In genomic region chr16:93150451-93150850, GRCm38 (mm10) we compare ENCODE assay signal across 14 mouse cellular contexts.
A peak's percentile ranks its signal among the peaks of the same experiment; 100 is the strongest.
DNase-seq lines count a peak whose midpoint lies in the region; ATAC-seq and TF ChIP-seq lines count a peak whose summit lies in the region.
"Had no signal": no experiment of that assay in that cellular context is flagged by ENCODE, and none has a peak within 500 bp of the region (broad histone marks: within the 10 kb centered on the region; RNA-seq: fewer than 3 reads in every experiment).

No protein-coding gene starts in this region.

- in situ Hi-C loops in Patski (cut with MboI; ENCODE audit: low pct_unique_long_range_greater_than_20kb) = loop anchor here (5.0 kb wide), 1 partner anchor 302 kb away; no protein-coding TSS in a partner anchor

- TF ChIP-seq EP300 in lung, postnatal 0 days (IDR thresholded peaks at IDR 0.05) = no peak

- no peak for ATAC-seq in lung, embryonic 15.5 days (ENCODE audit: borderline replicate concordance, extremely low read depth, low FRiP score, low TSS enrichment)
- no peak for ATAC-seq in lung, postnatal 0 days
- peak; percentile 69 for ATAC-seq in Patski
- no peak for ATAC-seq in intestine, embryonic 16.5 days
- ATAC-seq: forebrain, postnatal 0 days; inflammation-experienced regulatory T-cells, adult 6 months; midbrain, embryonic 13.5 days had no signal

- no peaks in the 10 kb centered on the region for H3K36me3 ChIP-seq in lung, embryonic 15.5 days
- H3K36me3 ChIP-seq in lung, postnatal 0 days (ENCODE audit: insufficient read depth, low read length) = no peaks in the 10 kb centered on the region
- H3K36me3 ChIP-seq in intestine, embryonic 16.5 days (ENCODE audit: control insufficient read depth, insufficient read depth, low read length) = no peaks in the 10 kb centered on the region
- H3K36me3 ChIP-seq: heart, embryonic 10.5 days; midbrain, embryonic 13.5 days had no signal

- no peak overlapping the region for H3K4me3 ChIP-seq in lung, embryonic 15.5 days
- no peak overlapping the region for H3K4me3 ChIP-seq in lung, postnatal 0 days (ENCODE audit: low read depth, low read length)
- H3K4me3 ChIP-seq in intestine, embryonic 16.5 days (ENCODE audit: low read length) = no peak overlapping the region
- H3K4me3 ChIP-seq: heart, embryonic 10.5 days; midbrain, embryonic 13.5 days had no signal

- POLR2A ChIA-PET in Patski (lab: Charles Lee) = interaction anchor here (0.6 to 1.4 kb wide), 2 partner anchors 38 to 564 kb away, joined by 3 read pairs; no protein-coding TSS in a partner anchor

- DNase-seq in lung, postnatal 0 days (ENCODE audit: low spot score) = no peak
- DNase-seq in 416B (ENCODE audit: low read depth) = peak; percentile 58
- peak; percentile 72 for DNase-seq in Patski (ENCODE audit: low read depth, low spot score)
- no peak for DNase-seq in gastrocnemius, adult 8-10 months (ENCODE audit: low spot score in 2 of 2)
- no peak for DNase-seq in embryo, embryonic 10.5 days (ENCODE audit: low spot score)
- DNase-seq in urinary bladder, adult 18-20 months (ENCODE audit: low spot score in 2 of 2) = no peak
- DNase-seq: forebrain, postnatal 0 days; layer of hippocampus, adult 9-11 months; thymus, postnatal 4 days had no signal

- H3K9me3 ChIP-seq in lung, embryonic 15.5 days = no peaks in the 10 kb centered on the region
- no peaks in the 10 kb centered on the region for H3K9me3 ChIP-seq in lung, postnatal 0 days (ENCODE audit: low read length)
- no peaks in the 10 kb centered on the region for H3K9me3 ChIP-seq in intestine, embryonic 16.5 days (ENCODE audit: control insufficient read depth, low read length)
- H3K9me3 ChIP-seq: heart, embryonic 10.5 days; midbrain, embryonic 13.5 days had no signal

- no peak overlapping the region for H3K9ac ChIP-seq in lung, embryonic 15.5 days
- no peak overlapping the region for H3K9ac ChIP-seq in lung, postnatal 0 days (replicated peaks; ENCODE audit: low read depth)
- no peak overlapping the region for H3K9ac ChIP-seq in intestine, embryonic 16.5 days (ENCODE audit: low read depth, low read length)
- H3K9ac ChIP-seq: forebrain, postnatal 0 days; midbrain, embryonic 13.5 days had no signal

- no peaks in the 10 kb centered on the region for H3K27me3 ChIP-seq in lung, embryonic 15.5 days
- no peaks in the 10 kb centered on the region for H3K27me3 ChIP-seq in lung, postnatal 0 days (replicated peaks; ENCODE audit: insufficient read depth, low read length)
- no peaks in the 10 kb centered on the region for H3K27me3 ChIP-seq in Patski
- 0 out of 2 replicates have a peak, but pooled peaks cover 2% of the 10 kb centered on the region for H3K27me3 ChIP-seq in intestine, embryonic 16.5 days (replicated peaks; ENCODE audit: control insufficient read depth, insufficient read depth, low read length)
- H3K27me3 ChIP-seq: midbrain, embryonic 13.5 days had no signal

- peak overlapping the region; percentile 22; the same call in 1 of the 2 replicates for H3K4me2 ChIP-seq in lung, embryonic 15.5 days
- no peak overlapping the region for H3K4me2 ChIP-seq in lung, postnatal 0 days (replicated peaks; ENCODE audit: low read depth, low read length)
- H3K4me2 ChIP-seq in intestine, embryonic 16.5 days (ENCODE audit: low read depth, low read length) = peak overlapping the region; percentile 30; the same call in 1 of the 2 replicates
- H3K4me2 ChIP-seq: midbrain, embryonic 13.5 days had no signal

- CTCF ChIA-PET in Patski (lab: Charles Lee) = interaction anchor here (1.0 to 1.4 kb wide), 3 partner anchors 10 to 132 kb away, joined by 4 read pairs; no protein-coding TSS in a partner anchor

- WGBS in lung, embryonic 15.5 days = 35% methylated on average over 12 of the region's 12 CpGs
- 50% methylated on average over 12 of the region's 12 CpGs for WGBS in lung, postnatal 0 days
- 52% methylated on average over 12 of the region's 12 CpGs for WGBS in intestine, embryonic 16.5 days

- no peak overlapping the region for H3K27ac ChIP-seq in lung, embryonic 15.5 days
- no peak overlapping the region for H3K27ac ChIP-seq in lung, postnatal 0 days (ENCODE audit: low read length)
- no peak overlapping the region for H3K27ac ChIP-seq in intestine, embryonic 16.5 days (ENCODE audit: low read length)
- H3K27ac ChIP-seq: heart, embryonic 10.5 days; midbrain, embryonic 13.5 days had no signal

- TF ChIP-seq CTCF in lung, postnatal 0 days (IDR thresholded peaks at IDR 0.05) = no peak
- no peak for TF ChIP-seq CTCF in Patski (IDR thresholded peaks at IDR 0.05)

- H3K4me1 ChIP-seq in lung, embryonic 15.5 days = peaks cover 6% of the 10 kb centered on the region
- peaks cover 6% of the 10 kb centered on the region; the same call in 1 of the 2 replicates for H3K4me1 ChIP-seq in lung, postnatal 0 days (ENCODE audit: insufficient read depth, low read depth, low read length)
- no peaks in the 10 kb centered on the region; the same call in 1 of the 2 replicates for H3K4me1 ChIP-seq in intestine, embryonic 16.5 days (ENCODE audit: control insufficient read depth, insufficient read depth, low read length)
- H3K4me1 ChIP-seq: midbrain, embryonic 13.5 days had no signal

Comparison
In these comparisons a context has a peak if more than half of its experiments do, and no peak if none do; other contexts are left out.
1. DNase-seq: peak in 416B (single experiment) and Patski (single experiment); none in lung, postnatal 0 days (single experiment), gastrocnemius, adult 8-10 months (0 of 2), embryo, embryonic 10.5 days (single experiment) and urinary bladder, adult 18-20 months (0 of 2).